Mouse (Mus musculus): Measurements from ENCODE around the gene Thap12.

Gene Thap12

DNA sequence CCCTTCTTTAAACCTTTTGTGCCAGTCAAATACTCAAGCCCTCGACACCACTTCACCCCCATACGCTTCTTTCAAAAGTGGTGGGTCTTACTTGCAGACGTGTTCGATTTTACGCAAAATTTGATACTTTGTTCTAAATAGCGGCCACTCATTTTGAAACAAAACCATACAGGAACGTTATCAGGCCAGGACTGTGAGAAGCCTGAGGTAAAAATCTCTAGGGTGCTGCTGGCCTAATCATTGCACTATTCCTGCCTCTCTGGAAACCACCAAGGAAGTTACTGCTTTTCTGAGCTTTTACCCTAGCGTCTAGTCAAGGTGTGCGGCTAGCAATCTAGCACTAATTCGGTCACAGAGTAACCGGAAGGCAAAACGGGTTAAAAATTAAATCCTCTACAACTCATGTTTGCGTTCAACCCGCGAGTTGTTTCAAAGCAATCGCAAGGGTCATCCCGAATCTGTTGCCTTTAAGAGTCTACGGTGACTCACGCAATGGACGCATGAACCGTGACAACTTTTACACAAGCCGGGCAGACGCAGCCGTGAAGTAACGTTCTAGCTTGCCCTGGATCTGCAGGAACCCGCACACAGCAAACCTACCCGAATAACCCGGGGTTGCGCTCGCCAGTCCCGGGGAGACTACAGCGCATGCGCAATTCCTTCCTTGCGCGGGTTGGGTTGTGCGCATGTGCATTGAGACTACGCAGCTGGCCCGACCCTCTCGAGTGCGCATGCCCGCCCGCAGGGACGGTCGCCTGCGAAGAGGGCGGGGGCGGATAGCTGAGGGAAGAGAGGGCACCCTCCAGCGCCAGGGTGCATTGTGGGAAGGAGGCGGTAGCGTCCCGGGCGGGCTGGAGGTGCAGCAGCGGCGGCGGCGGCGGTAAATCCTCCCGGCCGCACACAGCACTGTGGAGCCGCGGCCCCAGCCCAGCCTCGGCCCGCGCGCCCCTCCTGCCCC is at the start of gene Thap12:
Gene Thap12 (plus strand): TSS at position 821 of the 958 bp plus-strand sequence.
- peak; percentile 98 for DNase-seq (ENCODE audit: low read depth)

DNA sequence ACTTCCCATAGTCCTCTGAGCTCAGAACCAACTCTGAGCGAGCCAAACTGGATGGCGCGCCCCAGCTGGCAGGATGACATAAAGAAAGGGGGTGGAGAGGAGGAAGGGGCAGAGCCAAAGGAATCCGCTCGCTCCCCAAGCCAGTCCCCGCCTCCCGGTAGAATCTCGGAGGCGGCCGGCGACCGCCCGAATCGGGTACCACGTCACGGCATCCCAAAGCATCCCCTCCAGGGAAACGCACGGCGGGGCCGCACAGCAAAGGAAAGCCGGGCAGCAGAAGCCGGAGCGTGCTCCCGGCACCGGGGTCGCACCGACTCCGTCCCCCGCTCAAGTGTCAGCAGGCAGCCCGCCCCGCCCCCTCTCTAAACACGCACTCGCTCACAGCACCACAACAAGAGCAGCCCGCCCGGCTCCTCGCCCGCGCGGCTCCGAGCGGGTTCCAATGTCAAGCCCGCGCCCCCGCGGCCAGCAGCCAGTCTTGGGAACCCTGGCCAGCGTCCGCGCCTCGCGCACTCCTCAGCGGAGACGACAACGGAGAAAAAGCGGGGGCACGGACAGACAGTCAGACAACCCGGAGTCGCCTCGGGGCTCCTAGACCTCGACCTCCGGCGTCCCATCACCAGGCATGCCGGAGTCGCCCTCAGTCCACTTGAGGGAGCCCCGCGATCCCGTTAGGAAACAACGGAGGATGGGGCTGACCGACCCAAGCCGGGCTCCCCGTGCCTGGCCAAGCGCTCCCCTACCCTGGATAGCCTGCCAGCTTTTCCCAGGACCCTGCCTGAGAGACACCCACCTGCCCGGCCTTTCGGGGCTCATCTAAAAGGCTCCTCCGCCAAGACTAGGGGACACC is 47.0 kb upstream of the Thap12 start:
- DNase-seq (ENCODE audit: low read depth), result peak; percentile 83

DNA sequence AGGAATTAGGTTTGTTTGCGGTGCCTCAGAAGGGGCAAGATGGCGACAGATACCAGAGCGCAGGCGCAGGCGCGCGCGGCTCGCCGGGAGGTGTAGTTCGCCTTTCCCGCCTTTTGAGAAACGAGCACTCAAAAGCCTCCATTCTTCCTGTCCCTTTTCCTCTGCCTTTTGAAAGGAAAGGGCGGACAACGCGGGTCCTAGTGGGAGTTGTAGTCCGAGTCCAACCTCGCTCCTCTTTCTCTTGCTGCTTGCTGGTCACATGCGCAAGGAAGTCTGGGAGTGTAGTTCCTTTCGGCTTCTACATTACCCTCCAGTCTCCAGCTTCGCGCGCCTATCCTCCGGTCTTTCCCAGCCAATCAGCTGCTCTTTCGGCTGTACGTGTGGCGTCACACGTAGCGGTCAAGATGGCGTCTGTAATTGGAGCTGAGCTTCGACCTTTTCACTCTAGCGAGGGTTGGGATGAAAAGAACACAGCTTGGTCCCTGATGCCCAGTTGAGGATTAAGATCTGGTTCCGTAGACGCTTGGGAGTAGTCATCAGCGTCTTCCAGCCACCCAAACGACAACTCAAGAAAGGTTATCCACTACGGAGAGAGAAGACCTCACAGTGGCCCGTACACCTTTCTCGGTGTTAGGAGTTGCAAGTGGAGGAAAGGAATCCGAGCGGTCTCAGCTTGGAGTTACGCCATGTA is 46.2 kb upstream of the Thap12 start, which contains the start of gene Emsy:
Gene Emsy (minus strand): TSS at position 253 of the 691 bp plus-strand sequence.
- DNase-seq (ENCODE audit: low read depth), result peak; percentile 99

DNA sequence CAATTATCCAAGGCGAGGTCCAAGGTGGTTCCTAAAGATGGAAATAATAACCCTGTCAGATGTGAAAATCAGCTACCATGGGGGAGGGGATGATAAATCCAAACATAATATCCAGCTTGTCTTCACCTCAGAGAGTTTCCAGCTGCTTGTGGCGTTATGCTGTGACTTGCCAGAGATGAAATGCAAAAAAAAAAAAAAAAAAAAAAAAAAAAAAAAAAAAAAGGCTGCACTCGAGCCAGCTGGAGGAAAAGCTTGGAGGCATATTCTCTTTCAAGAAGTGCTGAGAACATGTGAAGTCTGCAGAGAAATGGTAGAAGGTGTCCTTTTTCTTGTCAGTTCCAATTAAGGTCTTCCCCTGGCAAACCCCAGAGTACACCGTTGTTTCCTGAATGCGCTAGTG is 37.7 kb upstream of the Thap12 start:
- no peak for DNase-seq (ENCODE audit: low read depth)

DNA sequence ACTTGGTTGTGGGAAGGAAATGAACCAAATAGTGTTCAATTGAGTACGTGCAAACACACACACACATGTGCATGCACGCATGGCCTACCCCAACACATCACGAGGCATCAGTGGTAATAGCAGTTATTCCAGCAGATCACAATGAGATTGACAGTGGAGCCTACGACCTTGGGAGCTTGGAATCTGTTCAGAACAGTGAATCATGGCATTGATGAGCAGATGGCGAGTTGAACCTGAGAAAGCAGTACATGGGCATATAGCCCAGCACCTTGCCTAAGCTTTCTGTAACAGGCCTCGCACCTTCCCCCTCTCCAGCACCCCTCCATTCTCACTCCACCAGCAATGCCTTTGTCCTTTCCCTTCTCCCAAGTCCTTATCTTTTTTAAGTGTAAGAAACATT is 37.2 kb upstream of the Thap12 start:
- no peak for DNase-seq (ENCODE audit: low read depth)

DNA sequence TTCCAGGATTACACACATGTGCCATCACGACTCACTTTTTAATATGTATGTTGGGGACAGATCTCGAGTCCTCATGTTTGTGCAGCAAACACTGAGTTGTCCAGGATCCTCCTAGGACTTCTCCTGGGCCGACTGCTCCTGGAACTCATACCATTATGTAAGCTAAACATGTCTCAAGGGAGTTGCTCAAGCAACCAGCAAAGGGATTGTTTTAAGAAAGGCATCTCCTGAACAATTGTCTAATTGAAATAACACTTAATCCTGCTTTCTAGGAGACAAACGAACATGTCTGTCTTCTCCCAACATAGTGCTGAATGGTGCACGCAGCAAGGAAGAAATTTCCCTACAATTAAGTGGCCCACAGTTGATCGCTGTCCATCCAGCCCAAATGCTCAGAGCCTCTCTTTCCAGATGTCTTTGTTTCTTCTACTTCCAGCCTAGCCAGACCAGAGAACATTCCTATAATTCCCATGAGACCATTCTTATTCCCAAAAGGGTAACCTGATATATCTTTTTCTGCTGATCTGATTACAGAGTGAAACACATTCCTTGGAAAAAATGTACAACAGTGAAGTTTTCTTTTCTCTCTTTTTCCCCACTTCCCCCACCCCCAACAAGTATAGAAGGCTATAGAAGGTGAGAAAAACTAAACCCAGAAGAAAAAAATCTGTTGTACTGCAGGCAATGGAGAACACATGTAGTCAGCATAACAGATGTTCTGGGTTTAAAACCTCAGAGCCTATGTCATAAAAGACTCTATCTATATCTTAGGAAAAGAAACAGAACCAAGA is 34.8 kb upstream of the Thap12 start:
- no peak for DNase-seq (ENCODE audit: low read depth)

DNA sequence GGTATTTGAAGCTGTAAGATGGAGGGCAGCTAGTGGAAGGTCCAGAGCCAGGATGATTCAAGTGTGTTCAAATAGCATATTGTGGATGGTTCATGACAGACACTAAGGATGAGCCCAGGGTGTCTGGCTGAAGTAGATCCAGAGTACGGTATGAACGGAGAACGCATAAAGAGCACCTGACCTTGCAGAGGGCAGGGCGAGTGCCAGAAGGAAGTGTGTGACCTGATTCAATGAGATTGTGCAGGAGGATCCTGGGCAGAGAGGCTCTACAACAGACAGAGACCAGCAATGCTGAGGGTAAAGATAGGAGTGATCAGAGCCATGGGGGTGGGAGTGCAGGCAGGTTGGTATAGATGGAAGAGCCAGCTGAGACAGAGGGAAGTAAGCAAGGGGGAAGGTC is 32.1 kb upstream of the Thap12 start:
- no peak for DNase-seq (ENCODE audit: low read depth)

DNA sequence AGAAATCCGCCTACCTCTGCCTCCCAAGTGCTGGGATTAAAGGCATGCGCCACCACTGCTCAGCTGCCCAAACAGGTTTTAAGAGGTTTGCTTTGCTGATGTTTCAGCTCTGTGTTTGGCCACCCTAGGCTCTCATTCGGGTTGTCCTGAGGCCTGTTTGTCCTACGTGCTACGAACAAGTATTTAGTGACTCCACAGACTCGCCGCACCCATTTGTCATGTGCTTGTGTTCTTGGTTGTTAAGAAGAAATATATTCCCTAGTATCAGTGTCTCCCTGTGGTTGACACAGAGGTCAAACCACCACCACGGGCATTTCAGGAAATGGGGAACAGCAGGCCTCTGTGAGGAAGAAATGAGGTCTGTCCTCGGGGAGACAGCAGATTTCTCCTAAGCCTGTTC is 31.5 kb upstream of the Thap12 start:
- DNase-seq (ENCODE audit: low read depth), result peak; percentile 29

DNA sequence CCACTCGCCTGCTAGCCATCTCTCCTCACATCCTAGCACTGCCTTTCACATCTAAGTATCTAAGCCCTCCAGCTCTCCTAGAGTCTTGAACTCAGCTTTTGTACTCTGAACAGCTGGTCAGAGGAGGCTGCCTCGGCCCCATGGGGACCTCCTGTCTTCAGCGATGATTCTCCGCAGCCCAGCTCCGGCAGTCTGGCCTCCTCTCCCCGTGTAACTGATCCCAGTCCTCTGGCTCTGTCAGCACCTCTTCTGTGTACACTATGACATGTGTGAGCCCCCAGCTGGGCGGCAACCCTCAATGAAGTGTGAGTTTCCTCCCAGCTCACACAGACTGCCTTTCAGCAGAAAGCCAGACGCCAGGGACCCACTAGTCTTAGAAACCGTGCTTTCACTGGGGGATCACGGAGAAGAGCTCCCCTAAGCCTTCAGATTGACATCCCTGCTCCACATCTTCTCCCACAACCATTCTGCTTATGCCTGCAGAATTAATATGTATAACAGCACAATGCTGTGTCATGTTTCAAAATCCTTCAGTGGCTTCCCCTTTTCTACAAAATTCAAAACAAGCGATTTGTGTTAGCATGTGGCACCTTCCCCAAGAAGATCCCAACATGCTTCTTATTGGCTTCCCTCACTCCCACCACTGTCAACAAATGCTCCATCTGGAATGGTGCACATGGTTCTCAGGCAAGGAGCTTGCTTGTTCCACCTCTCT is 30.5 kb upstream of the Thap12 start:
- DNase-seq (ENCODE audit: low read depth), result peak; percentile 21

DNA sequence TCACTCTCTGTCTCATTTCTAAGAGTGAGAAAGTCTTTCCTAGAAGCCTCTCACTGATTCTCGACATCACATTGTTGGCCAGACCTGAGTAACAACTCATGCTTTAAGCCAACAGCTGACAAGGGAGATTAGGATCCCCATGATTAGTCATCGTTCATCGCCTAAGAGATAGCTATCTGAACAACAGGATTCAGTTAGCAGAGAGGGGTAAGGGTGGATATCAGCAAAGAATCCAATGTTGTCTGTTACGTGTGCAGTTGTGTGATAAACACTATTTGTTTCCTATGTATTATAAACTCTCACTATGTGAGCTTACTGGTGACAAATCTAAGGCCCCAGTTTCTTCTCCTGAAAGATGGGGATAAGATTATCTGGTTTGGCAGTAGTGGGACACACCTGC is 28.6 kb upstream of the Thap12 start:
- peak; percentile 93 for DNase-seq (ENCODE audit: low read depth)

DNA sequence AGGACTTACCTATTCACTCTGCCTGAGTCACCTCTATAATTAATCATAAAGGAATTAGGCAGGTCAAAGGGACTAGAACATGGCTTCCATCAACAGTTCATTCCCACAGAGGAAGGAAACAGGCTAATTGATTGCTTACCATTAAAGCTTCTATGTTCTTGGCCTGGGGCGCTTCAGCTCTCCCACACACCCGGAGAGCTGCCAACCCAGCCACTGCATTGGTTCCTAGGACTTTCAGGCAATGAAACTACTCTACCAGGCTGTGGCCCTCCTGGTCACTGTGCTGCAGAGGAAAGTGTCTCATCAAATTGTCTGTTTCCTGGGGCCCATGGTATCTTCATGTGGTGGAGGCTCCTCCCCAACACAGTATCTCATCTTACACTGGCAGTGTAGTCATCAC is 25.4 kb upstream of the Thap12 start:
- no peak for DNase-seq (ENCODE audit: low read depth)

DNA sequence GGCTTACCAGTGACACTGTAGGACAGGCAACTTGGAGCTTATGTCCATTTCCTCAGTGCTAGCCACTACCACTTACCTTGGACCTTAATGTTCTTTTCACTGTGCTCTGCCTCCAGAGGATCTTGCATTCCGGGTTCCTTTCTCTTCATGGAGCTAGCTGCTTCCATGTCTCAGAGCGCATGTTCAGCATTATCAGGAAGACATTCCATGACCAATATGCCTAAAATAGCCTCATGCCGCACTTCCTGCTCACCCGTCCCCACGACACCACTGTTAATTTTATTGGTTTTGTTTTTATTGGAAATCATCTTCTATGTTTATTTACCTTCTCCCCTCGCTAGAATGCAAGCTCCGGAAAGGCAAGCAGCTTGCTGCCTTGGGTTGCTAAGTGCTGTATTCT is 24.5 kb upstream of the Thap12 start:
- no peak for DNase-seq (ENCODE audit: low read depth)

DNA sequence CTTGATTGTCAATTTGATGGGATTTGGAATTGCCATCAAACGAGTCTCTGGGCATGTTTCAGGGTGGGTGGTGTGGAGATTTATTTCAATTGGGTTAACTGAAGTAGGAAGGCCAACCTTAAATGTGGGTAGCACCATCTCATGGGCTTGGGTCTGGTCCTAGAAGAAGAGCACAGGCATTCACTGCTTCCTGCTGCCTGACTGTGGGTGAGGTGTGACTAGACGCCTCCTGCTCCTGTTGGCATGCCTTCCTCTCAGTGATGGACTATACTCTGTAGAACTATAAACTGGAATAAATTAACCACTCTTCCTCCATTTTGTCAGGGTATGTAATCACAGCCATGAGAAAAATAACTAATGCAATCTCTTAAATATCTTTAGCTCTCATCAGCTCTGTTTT is 22.2 kb upstream of the Thap12 start:
- no peak for DNase-seq (ENCODE audit: low read depth)

DNA sequence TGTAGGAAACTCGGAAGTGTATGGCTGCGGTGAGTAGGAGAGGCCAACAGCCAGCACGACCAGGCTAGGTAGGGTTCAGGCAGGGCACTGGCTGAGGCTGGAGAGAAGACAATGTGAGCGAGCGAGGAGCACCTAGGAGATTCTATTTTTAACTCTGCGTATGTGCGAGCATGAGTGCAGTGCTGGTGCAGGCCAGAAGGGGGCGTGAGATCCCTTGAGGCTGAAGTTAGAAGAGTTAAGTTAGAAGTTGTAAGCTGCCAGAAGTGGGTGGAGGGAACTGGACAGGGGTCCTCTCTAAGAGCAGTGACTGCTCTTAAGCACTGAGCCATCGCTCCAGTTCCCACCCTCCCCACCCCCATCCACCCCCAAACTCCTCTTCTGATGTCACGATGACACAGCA is 20.1 kb upstream of the Thap12 start:
- DNase-seq (ENCODE audit: low read depth), result no peak

DNA sequence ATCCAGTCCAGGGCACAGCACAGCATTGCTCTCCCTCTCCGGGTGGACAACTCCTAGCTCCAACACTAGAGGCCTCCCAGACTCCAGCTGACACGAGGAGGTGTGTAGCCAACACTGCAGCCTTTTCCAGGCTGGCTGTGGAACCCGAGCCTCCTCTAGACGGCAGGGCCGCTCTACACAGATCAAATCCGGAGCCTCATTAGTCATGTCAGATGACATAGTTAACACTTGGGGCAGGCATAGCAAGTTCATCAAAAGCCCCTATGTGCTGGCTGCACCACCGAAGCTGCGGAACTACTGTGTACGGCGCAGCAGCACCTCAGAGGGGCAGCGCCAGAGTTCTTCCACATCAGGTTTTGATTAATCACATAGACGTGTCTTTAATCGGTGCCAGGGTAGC is 17.0 kb upstream of the Thap12 start:
- DNase-seq (ENCODE audit: low read depth), result no peak

DNA sequence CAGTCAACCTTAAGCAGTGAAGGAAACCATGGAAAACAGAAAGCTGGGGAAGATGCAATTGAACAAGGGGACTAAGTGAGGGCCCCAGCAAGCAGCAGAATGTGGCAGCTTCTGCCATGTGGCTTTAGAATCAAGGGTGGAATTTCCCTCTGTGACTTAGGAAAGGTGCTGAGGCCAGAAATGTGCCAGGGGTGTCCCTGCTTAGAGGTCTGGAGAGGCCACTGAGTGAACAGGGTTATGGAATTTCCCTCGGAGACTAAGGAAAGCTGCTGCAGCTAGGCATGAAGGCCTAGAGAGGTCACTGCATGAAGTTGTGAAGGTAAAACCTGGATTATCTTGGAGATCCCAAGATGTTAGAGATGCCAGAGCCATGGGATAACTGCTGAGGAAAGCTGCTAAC is 12.8 kb upstream of the Thap12 start:
- DNase-seq (ENCODE audit: low read depth), result no peak

DNA sequence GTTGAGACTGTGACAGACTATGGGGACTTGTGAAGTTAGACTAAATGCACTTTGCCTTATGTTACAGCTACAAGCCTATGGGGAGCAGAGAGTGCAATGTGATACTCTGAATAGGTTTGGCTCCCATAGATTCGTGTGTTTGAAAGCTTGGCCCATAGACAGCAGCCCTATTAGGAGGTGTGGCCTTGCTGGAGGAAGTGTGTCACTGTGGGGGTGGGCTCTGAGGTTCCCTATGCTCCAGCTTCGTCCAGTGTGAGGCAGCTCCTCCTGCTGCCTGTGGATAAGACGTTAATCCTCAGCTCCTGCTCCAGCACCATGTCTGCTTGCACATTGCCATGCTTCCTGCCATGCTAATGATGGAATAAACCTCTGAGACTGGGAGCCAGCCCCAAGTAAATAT is 12.1 kb upstream of the Thap12 start:
- peak; percentile 77 for DNase-seq (ENCODE audit: low read depth)

DNA sequence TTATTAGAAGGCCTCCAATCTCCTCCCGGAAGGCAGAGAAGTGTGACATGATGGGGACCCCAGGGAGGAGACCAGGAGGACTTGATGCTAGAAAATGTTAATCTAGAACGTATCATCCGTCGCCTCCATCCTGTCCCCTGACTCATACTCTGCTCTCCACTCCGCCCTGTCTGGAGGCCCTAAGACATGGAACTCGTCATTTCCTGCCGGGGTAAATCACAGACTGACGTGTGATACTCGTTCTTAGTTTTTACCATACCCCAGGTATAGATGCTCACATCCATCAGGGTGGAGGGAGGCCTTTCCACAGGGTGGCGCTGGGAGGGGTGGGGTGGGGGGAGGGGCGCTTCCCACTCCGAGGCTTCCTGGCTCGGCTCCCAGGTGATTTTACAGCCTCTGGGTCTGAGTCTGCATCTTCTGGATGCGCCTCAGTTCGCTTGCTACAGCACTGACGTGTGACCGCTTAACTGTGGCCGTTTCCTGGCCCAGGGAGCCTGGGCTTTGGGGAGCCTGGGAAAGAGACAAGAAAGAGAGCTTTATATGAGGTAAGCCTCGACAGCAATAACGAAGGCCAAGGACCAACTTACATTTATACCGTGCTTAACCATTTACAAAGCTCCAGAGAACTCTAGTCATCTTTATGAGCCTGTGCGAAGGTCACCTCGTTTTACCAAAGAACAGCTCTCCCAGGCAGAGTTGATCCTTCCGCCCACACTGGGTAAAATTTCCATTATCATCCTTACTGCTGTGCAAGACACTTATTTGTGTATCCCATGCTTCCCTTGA is 9.9 kb upstream of the Thap12 start:
- peak; percentile 58 for DNase-seq (ENCODE audit: low read depth)

DNA sequence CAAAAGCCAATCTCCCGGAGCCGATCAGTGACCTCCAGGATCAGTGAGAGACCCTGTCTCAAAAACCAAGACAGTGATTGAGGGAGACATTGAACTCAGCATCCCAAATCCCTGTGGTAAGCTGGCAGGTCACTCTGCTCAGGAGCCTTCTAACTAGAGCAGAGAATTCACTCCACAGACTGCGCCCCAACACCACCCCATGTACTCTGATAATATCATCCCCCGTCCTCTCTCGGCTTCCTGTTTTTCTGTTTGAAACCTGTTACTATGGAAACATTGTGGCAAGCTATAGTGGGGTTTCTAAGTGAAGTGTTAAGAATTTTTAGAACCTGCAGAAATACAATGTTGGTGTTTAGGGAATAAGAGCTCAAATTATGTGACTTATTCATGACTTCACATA is 8.9 kb upstream of the Thap12 start:
- peak; percentile 75 for DNase-seq (ENCODE audit: low read depth)

DNA sequence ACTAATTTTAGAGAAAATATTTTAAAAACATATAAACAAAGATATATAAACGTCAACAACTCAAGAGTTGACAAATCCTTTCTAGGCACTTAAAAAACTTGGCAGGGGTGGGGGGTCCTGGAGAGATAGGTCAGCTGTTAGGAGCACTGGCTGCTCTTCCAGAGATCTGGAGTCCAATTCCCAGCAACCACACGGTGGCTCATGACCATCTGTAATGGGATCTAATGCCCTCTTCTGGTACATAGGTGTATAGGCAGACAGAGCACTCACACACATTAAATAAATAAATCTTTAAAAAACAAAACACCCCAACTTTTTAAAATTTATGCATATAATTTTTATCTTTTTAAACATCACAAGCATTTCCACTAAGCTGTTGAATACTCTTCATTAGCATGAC is 5.4 kb upstream of the Thap12 start:
- peak; percentile 62 for DNase-seq (ENCODE audit: low read depth)
